Mouse (Mus musculus) C2C12 (cell line): ENCODE measurements around the gene Lfng. TPM values are rescaled to one million over a fixed set of nuclear protein-coding genes. Genes with fewer than 3 reads are reported as not detected.

Experiments
- H3K27me3 ChIP-seq: one replicate; pipeline ENCODE4 v1.6.1; 2011; ENCODE audit not compliant: control insufficient read depth, insufficient read depth, insufficient read length
- H3K36me3 ChIP-seq: one replicate; pipeline ENCODE4 v1.6.1; 2011; ENCODE audit not compliant: control insufficient read depth, insufficient read depth
- H3K4me3 ChIP-seq: one replicate; pipeline ENCODE4 v1.5.1; 2011; ENCODE audit warnings: mild to moderate bottlenecking, control low read depth; ENCODE audit not compliant: poor library complexity, insufficient read depth, severe bottlenecking
- H3K79me2 ChIP-seq: one replicate; pipeline ENCODE4 v1.6.1; 2011; ENCODE audit not compliant: control insufficient read depth, insufficient read depth
- H3K79me3 ChIP-seq: one replicate; pipeline ENCODE4 v1.6.1; 2011; ENCODE audit warnings: low read depth, control low read depth
- H3ac ChIP-seq: one replicate; pipeline ENCODE3; 2011; ENCODE audit warnings: low read depth; ENCODE audit not compliant: control insufficient read depth, insufficient read length
- CEBPB ChIP-seq: IDR thresholded peaks from one replicate; pipeline ENCODE4 v1.6.1; 2011; ENCODE audit warnings: low read depth, mild to moderate bottlenecking, control low read depth, moderate library complexity
- CTCF ChIP-seq: IDR thresholded peaks from one replicate; pipeline ENCODE4 v1.5.1; 2011; ENCODE audit not compliant: control insufficient read depth, insufficient read depth, insufficient read length
- FOSL1 ChIP-seq: IDR thresholded peaks from one replicate; pipeline ENCODE4 v1.8.0; 2011; ENCODE audit warnings: mild to moderate bottlenecking, low read length; ENCODE audit not compliant: poor library complexity, insufficient read depth, severe bottlenecking
- MAX ChIP-seq: IDR thresholded peaks from one replicate; pipeline ENCODE4 v1.6.1; 2011; ENCODE audit warnings: mild to moderate bottlenecking, control low read depth
- MYOD1 ChIP-seq: IDR thresholded peaks from one replicate; pipeline ENCODE4 v1.6.1; 2011; ENCODE audit warnings: low read depth; ENCODE audit not compliant: control insufficient read depth, insufficient read length
- MYOG ChIP-seq: IDR thresholded peaks from one replicate; pipeline ENCODE4 v1.6.1; 2011; ENCODE audit not compliant: control insufficient read depth, insufficient read length; ENCODE audit errors: extremely low read depth
- USF1 ChIP-seq: IDR thresholded peaks from one replicate; pipeline ENCODE4 v1.6.1; 2011; ENCODE audit warnings: low read depth, mild to moderate bottlenecking, control low read depth, moderate library complexity
- polyA plus RNA-seq: library from polyadenylated mRNA; unstranded; fragments of >200 nt; fragmentation: generic; extraction: Trizol; gene quantifications from one replicate; pipeline ENCODE4 v1.2.1, GENCODE M21; 2012; ENCODE audit warnings: missing spikeins

The Lfng gene
- polyA plus RNA-seq, 1 experiment, result 18.7 TPM

DNA sequence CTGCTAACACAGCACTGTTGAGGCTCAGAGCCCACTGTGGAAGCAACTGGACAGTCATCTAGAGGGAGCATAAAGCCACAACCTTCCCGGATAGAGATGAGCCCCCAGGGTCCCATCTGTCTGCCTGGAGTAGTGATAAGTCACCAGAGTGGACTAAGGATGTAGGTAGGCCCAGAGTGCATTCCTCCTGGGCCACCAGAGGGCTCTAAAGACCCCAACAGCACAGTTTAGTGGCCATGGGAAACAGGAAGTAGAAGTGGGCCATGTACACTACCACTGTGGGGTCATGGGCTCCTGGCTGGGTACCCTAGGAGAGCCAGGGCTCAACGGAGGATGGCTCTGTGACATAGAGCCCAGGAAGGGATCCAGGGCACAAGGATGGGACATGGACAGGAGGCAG is 33.7 kb downstream of the Lfng start:
- H3K36me3 ChIP-seq, result no peaks in the 10 kb centered on the region
- peaks cover 3% of the 10 kb centered on the region for H3K79me3 ChIP-seq
- H3K27me3 ChIP-seq, result no peaks in the 10 kb centered on the region
- H3K79me2 ChIP-seq, result peaks cover 10% of the 10 kb centered on the region
- H3K4me3 ChIP-seq, result no peak overlapping the region
- TF ChIP-seq MYOG (no peak), USF1 (no peak), CEBPB (no peak), MAX (no peak), FOSL1 (no peak), MYOD1 (no peak), CTCF (no peak)
- no peak overlapping the region for H3ac ChIP-seq

DNA sequence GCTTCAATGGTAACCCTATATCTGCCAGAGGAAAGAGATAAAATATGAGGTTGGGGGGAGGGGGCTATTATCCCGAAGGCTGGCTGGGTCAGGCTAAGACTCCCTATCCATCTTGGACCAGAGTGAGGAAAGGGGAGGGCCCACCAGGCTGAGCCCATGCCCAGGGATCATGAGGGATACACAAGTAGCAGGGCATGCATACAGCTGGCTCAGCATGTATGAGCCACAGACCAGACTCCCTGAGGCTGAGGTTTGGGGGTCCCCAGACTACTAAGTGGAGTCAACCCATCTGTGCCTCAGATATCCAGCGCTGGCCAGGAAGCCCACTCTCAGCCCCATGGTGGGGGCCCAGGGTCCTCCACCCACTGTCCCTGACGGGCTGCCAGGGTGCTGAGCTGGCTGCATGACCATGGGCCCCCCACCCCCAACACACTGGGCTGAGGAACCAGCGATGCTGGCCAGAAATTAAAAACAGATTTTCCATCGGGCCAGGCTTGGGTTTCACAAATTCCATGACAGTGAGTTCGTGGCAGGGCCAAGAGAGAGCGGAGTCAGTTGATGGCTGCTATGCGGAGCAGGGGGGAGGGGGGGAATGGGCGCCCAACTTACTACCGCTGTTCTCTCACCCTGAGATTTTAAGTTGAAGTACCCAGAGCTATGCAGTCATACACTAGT is 34.3 kb downstream of the Lfng start:
- TF ChIP-seq CEBPB, result no peak
- TF ChIP-seq MYOD1, result no peak
- TF ChIP-seq MYOG, result no peak
- no peak for TF ChIP-seq CTCF
- TF ChIP-seq FOSL1, result no peak
- TF ChIP-seq MAX, result no peak
- no peak for TF ChIP-seq USF1
- Histone ChIP-seq H3K27me3 (no peaks in the 10 kb centered on the region), H3K36me3 (no peaks in the 10 kb centered on the region), H3K79me3 (peaks cover 3% of the 10 kb centered on the region), H3ac (no peak overlapping the region), H3K4me3 (no peak overlapping the region), H3K79me2 (peaks cover 15% of the 10 kb centered on the region)

DNA sequence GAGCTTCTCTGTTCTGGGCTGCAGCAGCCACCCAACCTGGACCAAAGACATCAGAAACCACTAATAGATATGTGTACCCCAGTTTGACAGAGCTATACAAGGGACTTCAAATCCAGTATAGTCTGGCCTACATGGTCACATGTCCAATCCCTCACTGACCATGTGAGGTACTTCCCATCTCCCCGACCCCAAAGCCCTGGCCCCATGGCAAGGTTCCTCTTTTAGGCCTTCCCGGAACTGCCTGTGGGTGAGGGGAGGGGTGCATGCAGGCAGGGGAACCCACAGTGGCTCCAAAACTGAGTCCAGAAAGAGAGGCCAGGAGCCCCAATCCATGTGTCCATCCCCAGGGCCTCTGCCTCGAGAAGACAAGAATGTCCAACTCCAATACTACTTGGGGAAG is 35.0 kb downstream of the Lfng start:
- Histone ChIP-seq H3K4me3 (no peak overlapping the region), H3ac (no peak overlapping the region), H3K79me3 (peaks cover 3% of the 10 kb centered on the region), H3K27me3 (no peaks in the 10 kb centered on the region), H3K36me3 (no peaks in the 10 kb centered on the region), H3K79me2 (peaks cover 15% of the 10 kb centered on the region)
- TF ChIP-seq CEBPB (no peak), MYOD1 (no peak), MYOG (no peak), USF1 (no peak), MAX (no peak), FOSL1 (no peak), CTCF (no peak)

DNA sequence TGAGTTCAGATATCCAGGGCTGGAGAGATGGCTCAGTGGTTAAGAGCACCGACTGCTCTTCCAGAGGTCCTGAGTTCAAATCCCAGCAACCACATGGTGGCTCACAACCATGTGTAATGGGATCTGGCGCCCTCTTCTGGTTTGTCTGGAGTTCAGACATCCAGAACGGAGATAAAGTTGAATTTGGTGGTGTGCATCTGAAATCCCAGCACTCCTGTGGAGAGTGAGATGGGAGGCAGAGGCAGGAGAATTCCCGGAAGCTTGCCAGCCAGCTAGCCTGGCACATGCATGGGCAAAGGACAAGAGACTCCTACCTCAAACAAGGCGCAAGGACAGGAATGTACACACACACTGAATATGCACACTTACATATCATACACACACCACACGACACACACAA is 37.1 kb downstream of the Lfng start:
- no peaks in the 10 kb centered on the region for H3K36me3 ChIP-seq

DNA sequence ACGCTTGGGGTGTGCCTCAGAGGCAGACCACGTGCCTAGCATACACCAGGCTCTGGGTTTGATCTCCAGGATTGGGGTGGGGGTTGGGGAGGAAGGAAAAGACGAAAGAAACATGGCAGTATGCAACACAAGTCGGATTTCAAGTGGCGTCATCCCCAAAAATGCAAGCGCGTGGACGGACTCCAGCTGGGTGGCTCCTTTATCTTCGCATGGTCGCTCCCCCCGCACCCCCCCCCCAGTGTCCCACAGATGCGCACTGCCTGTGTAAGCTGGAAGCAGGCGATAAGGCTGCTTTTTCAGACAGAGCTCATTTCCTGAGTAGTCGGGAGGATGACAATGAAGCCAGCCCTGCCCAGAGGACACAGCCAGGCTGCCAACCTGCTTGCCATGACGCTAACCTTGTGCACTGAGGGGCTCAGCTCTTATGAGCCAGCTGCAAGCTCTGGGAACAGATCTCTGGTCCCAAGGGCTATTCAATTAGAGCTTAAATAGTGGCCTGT is 37.6 kb downstream of the Lfng start:
- H3K79me2 ChIP-seq, result peaks cover 29% of the 10 kb centered on the region
- H3K4me3 ChIP-seq, result no peak overlapping the region
- H3K36me3 ChIP-seq, result no peaks in the 10 kb centered on the region
- H3K27me3 ChIP-seq, result no peaks in the 10 kb centered on the region
- H3ac ChIP-seq, result no peak overlapping the region
- TF ChIP-seq MYOD1, result no peak
- no peak for TF ChIP-seq CTCF
- TF ChIP-seq USF1, result no peak
- TF ChIP-seq CEBPB, result no peak
- no peak for TF ChIP-seq FOSL1
- TF ChIP-seq MYOG, result no peak
- no peak for TF ChIP-seq MAX
- peaks cover 3% of the 10 kb centered on the region for H3K79me3 ChIP-seq

More for the DNA sequence above, 37.1 kb downstream of the Lfng start:
- Histone ChIP-seq H3K79me2 (peaks cover 29% of the 10 kb centered on the region), H3K27me3 (no peaks in the 10 kb centered on the region), H3K4me3 (no peak overlapping the region), H3K79me3 (peaks cover 3% of the 10 kb centered on the region), H3ac (no peak overlapping the region)
- TF ChIP-seq USF1 (no peak), MYOD1 (no peak), FOSL1 (no peak), CEBPB (no peak)
